Mouse (Mus musculus) kidney, adult 2 months (tissue): ENCODE data around the gene Lrmda. TPM values are rescaled to one million over a fixed set of nuclear protein-coding genes. Genes with fewer than 3 reads are reported as not detected.
A peak's percentile ranks its signal among the peaks of the same experiment; 100 is the strongest.

Source experiments
- DNase-seq: peaks from one replicate; pipeline ENCODE4 v3.0.0; 2021
- H3K27ac ChIP-seq: fragments of 200-500 bp; 2 replicates; pipeline ENCODE4 v1.5.1; 2012; ENCODE audit warnings: low read depth, low read length, control low read depth, inconsistent platforms; ENCODE audit not compliant: insufficient read depth
- H3K27me3 ChIP-seq: fragments of 200-500 bp; replicated peaks from 2 replicates; pipeline ENCODE4 v1.6.1; 2012; ENCODE audit warnings: mild to moderate bottlenecking, moderate library complexity, low read length, inconsistent platforms; ENCODE audit not compliant: control insufficient read depth, insufficient read depth
- H3K36me3 ChIP-seq: fragments of 200-500 bp; 2 replicates; pipeline ENCODE4 v1.6.1; 2012; ENCODE audit warnings: mild to moderate bottlenecking, moderate library complexity, low read length, inconsistent platforms; ENCODE audit not compliant: control insufficient read depth, insufficient read depth
- H3K4me1 ChIP-seq: fragments of 200-500 bp; 2 replicates; pipeline ENCODE4 v1.6.1; 2011; ENCODE audit warnings: low read length; ENCODE audit not compliant: control insufficient read depth, insufficient read depth
- H3K4me3 ChIP-seq: fragments of 200-500 bp; 2 replicates; pipeline ENCODE4 v1.5.1; 2011; ENCODE audit warnings: mild to moderate bottlenecking, low read depth, low read length, control low read depth; ENCODE audit not compliant: insufficient read depth
- CTCF ChIP-seq: fragments of 200-500 bp; conservative IDR thresholded peaks from 2 replicates; pipeline ENCODE4 v1.5.1; 2011; ENCODE audit warnings: low read depth, mild to moderate bottlenecking, control low read depth, low read length, moderate library complexity, mixed read lengths; ENCODE audit not compliant: insufficient read depth, insufficient read length
- POLR2A ChIP-seq: fragments of 200-500 bp; IDR thresholded peaks from one replicate; pipeline ENCODE4 v1.6.1; 2011; ENCODE audit warnings: low read depth, low read length, control low read depth
- WGBS: fragments of 180-500 bp; shearing (Covaris S2); methylation state at CpG from one replicate; pipeline ENCODE4 v1.1.7; 2018; 5-methylcytosine and 5-hydroxymethylcytosine counted together
- polyA plus RNA-seq: library from polyadenylated mRNA; depleted of rRNA; stranded (reverse); fragments of >200 nt; gene quantifications from 2 replicates; pipeline ENCODE4 v1.2.3, GENCODE M21; 2012

The Lrmda gene
- polyA plus RNA-seq, 1 experiment = 3.3 TPM

- TF ChIP-seq POLR2A (no peak), CTCF (no peak)
- 93% methylated on average over 4 of the region's 4 CpGs for WGBS
- no peaks in the 10 kb centered on the region for H3K4me1 ChIP-seq
- H3K27me3 ChIP-seq = no peaks in the 10 kb centered on the region
- H3K36me3 ChIP-seq = no peaks in the 10 kb centered on the region
- H3K27ac ChIP-seq = no peak overlapping the region
- DNase-seq = no peak
- no peak overlapping the region for H3K4me3 ChIP-seq
Measured at GRCm38 (mm10) chr14:22279591-22279990, 260.1 kb downstream of the Lrmda start.

DNA sequence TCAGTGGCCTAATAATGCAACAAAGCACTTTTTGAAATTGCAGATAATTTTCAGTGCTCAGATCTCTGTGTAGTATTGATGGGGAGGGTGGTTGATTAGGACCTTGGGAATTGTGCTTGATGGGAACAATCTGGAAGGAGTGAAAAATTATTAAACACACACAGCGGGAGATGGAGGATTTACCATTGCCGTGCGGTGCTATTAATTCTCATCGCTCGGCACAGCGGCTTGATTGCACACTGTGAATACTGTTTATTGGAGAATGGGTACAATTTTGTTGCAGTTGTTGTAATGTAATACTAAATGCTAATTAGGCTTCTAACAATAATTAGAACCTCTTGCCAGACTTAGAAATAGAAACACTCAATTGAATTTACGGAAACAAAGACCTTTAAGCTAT is 262.1 kb downstream of the Lrmda start:
- H3K36me3 ChIP-seq = no peaks in the 10 kb centered on the region
- 95% methylated on average over 7 of the region's 7 CpGs for WGBS
- H3K4me1 ChIP-seq = no peaks in the 10 kb centered on the region
- no peaks in the 10 kb centered on the region for H3K27me3 ChIP-seq
- no peak overlapping the region for H3K27ac ChIP-seq
- H3K4me3 ChIP-seq = no peak overlapping the region
- TF ChIP-seq CTCF (no peak), POLR2A (no peak)
- no peak for DNase-seq

DNA sequence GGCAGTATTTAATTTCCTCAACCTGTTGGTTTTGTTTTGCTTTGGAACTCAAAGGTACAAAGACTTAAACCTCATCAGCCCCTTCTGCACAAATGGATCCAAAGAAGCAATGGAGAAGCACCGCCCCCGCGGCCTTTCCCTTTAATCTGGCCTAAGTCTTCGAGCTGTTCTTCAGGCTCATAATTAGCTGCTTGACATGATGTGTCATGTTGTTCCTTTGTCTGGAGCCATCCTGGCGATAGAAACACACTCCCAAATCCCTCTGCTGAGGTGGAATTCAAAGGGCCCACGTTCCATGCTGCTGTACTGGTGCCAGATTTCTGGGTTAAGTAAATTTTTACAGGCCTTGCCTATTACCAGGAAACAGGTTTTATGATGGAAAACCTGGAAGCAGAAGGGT is 263.3 kb downstream of the Lrmda start:
- no peak for DNase-seq
- Histone ChIP-seq H3K27ac (no peak overlapping the region), H3K4me3 (no peak overlapping the region), H3K27me3 (no peaks in the 10 kb centered on the region), H3K4me1 (no peaks in the 10 kb centered on the region), H3K36me3 (no peaks in the 10 kb centered on the region)
- TF ChIP-seq POLR2A (no peak), CTCF (no peak)
- WGBS = 77% methylated on average over 6 of the region's 6 CpGs

GRCm38 (mm10) chr14:22283722-22284121 is 264.2 kb downstream of the Lrmda start:
- TF ChIP-seq CTCF = peak; percentile 47
- no peak for TF ChIP-seq POLR2A
- WGBS = 92% methylated on average over 2 of the region's 2 CpGs
- no peaks in the 10 kb centered on the region for H3K36me3 ChIP-seq
- no peaks in the 10 kb centered on the region for H3K27me3 ChIP-seq
- no peak overlapping the region for H3K27ac ChIP-seq
- no peaks in the 10 kb centered on the region for H3K4me1 ChIP-seq
- no peak overlapping the region for H3K4me3 ChIP-seq
- no peak for DNase-seq

- 94% methylated on average over 15 of the region's 15 CpGs for WGBS
- Histone ChIP-seq H3K27me3 (no peaks in the 10 kb centered on the region), H3K36me3 (no peaks in the 10 kb centered on the region), H3K4me3 (no peak overlapping the region), H3K27ac (no peak overlapping the region), H3K4me1 (no peaks in the 10 kb centered on the region)
- TF ChIP-seq POLR2A (no peak), CTCF (no peak)
- no peak for DNase-seq
Measured at GRCm38 (mm10) chr14:22284823-22285517, 265.5 kb downstream of the Lrmda start.

GRCm38 (mm10) chr14:22285826-22286225 is 266.3 kb downstream of the Lrmda start:
- H3K27me3 ChIP-seq = no peaks in the 10 kb centered on the region
- WGBS = 87% methylated on average over 4 of the region's 4 CpGs
- no peaks in the 10 kb centered on the region for H3K36me3 ChIP-seq
- no peak for DNase-seq
- TF ChIP-seq POLR2A (no peak), CTCF (no peak)
- H3K4me3 ChIP-seq = no peak overlapping the region
- no peak overlapping the region for H3K27ac ChIP-seq
- no peaks in the 10 kb centered on the region for H3K4me1 ChIP-seq

DNA sequence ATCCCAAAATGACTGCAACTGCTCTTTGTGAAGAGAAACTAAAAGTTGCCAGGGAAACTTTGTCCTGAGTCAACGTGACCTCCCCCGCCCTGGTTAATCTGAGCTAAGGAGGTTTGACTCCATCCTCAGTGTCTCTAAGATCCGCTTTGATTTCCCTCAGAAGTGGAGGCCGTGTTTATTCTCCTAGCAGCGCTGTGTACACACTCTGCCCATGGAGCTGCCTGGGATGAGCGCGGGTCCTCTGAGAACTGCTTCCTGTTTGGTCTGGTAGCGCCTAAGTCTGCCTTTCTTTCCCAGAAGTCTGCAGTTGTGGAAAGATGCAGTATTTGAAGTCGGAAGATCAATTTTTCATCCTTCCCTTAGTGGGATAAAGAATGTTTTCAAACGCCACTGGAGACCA is 268.7 kb downstream of the Lrmda start:
- no peak for DNase-seq
- 67% methylated on average over 10 of the region's 10 CpGs for WGBS
- H3K36me3 ChIP-seq = no peaks in the 10 kb centered on the region
- no peaks in the 10 kb centered on the region for H3K4me1 ChIP-seq
- no peaks in the 10 kb centered on the region for H3K27me3 ChIP-seq
- no peak overlapping the region for H3K27ac ChIP-seq
- H3K4me3 ChIP-seq = no peak overlapping the region
- TF ChIP-seq POLR2A = no peak
- TF ChIP-seq CTCF = no peak
